Mouse (Mus musculus) retina, postnatal 7 days (tissue): Measurements from ENCODE around the gene BC053393.
"Not testable (repeated sequence)": the region's sequence is repeated elsewhere in the genome, so short reads cannot be mapped to it uniquely, and the experiment has no call there.

ENCODE experiments used
- DNase-seq: peaks from one replicate; pipeline ENCODE4 v3.0.0-alpha.2; 2012; ENCODE audit warnings: low read depth, low spot score

The BC053393 gene

DNA sequence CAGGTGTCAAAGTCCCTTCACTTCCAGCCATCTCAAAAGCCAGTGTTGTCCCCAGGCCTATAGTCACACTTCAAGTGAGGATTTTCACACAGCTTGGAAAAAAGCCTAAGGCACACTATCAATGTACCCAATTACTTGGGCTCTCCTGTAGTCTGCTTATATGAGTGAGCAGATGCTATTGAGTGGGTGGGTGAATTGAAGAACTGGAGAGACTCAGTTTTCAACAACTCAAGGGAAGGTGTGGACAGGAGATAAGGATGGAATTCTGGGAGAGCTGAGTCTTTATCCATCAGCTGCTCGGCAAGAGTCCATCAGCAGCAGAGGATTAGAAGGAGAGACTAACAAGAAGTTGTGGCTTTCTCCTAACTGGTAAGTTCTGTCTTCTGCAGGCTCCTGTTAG, at the start of gene BC053393:
BC053393 (plus strand) TSS at position 210 of the 400 bp plus-strand sequence.
- no peak for DNase-seq

DNA sequence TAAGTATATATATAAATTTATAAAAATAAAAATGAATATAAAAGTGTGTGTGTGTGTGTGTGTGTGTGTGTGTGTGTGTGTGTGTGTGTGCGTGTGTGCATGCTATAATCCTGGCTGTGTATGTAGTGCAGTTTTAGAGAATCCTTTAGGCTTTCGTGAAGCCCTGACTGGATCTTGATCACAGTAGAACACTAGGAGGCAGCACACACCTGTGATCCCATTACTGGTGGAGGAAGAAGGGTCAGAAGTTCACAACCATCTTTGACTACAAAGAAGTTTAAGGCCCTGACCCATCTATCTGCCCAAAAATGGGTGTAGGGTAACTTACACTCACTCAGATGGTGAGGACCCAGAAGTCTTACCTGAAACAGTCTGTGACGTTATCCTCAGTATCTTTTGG, 48.6 kb upstream of the BC053393 start:
- DNase-seq = no peak

GRCm38 (mm10) chr11:46523912-46524311, 47.4 kb upstream of the BC053393 start, which contains the start of gene Gm12169:
Gene Gm12169 (plus strand): TSS chr11:46524212.
- no peak for DNase-seq

DNA sequence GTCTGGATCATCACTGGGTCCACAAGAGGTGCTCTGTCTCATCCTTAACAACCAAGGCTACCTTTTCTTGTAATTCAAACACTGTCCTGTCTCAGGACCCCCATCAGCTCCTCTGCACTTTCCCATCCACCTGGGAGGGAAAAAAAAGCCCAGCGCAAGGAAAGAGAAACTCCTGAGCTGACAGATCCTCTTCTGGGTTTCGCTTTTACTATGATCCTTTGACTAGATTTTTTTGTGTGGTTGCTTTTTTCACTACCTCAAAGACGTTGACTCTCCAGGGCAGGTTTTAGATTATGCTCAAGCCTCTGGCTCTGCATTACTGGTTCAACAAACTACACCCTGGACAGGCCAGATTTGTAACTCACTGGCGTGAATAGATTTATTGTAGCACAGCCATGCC, 41.2 kb upstream of the BC053393 start:
- no peak for DNase-seq

GRCm38 (mm10) chr11:46536978-46537377, 34.4 kb upstream of the BC053393 start:
- no peak for DNase-seq

- DNase-seq = no peak
Observed at GRCm38 (mm10) chr11:46543530-46543929, 27.8 kb upstream of the BC053393 start.

- DNase-seq = no peak
Observed at GRCm38 (mm10) chr11:46549721-46550120, 21.6 kb upstream of the BC053393 start.

DNA sequence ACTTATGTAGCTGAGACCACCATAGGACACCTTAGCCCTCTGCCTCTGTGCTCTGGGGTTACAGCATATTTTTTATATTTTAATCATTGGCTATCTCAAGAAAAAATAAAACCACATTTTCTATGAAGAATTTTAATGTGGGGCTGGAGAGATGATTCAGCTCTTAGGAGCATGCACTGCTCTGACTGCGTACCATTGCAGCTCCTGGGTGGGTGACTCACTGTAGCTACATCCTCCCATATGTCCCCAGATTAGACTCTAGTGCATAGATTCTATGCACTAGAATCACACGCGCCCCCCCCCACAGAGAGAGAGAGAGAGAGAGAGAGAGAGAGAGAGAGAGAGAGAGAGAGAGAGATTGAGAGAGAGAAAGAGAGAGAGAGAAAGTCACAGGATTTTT, 18.6 kb upstream of the BC053393 start:
- DNase-seq = no peak

GRCm38 (mm10) chr11:46561096-46561495, 10.2 kb upstream of the BC053393 start:
- DNase-seq = no peak

DNA sequence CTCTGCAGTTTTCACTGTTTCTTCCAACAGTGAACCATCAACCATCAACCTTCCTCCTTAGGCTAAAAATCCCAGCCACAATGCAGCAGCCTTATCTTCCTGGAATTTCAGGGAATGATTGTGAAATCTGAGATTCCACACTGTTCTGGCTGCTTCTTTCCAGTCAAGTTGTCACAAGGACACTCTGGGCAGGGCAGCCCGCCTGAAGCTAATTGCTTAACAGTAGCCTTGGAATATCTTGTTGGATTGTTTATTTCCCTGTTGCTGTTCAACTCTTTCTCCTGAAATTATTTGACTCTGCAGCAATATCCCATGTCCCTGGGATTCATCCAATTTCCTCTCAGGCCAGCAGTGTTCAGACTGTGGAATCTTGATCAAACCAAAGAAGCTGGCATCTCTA, 6.7 kb upstream of the BC053393 start:
- DNase-seq = no peak

DNA sequence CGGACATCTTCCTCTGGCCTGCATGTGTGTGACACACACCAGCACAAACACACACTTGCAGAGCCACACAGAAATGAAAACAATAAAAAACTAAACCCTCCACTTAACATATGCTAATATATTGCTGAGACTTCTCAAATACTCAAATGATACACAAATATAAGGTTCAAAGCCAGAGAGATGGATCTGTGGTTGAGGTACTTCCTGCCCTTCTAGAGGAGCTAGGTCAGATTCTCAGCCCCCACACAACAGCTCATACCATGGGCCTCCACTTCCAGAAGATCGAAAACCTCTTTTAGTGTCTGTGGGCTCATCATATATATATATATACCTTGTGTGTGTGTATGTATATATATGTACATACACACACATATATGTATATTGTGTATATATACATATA, 5.4 kb upstream of the BC053393 start:
- DNase-seq = no peak

DNA sequence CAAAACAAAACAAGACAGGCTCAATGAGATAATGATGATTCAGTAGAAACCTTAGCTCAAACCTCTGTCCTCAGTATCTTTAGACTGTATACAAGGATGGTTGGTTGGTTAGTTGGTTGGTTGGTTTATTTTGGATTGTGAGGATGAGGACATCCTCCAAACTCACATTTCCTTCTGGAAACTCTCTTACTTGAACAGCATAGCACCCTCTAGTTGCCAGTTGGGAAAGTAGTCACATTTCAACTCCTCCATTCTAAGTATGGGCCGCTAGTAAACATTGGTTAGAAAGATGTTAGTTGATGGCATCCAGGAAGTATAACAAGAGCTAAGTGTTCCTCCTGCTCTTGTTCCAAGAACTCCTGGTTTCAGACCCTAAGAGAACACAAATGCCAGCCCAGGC, 2.2 kb upstream of the BC053393 start:
- no peak for DNase-seq

GRCm38 (mm10) chr11:46578771-46579281, 7.5 kb downstream of the BC053393 start:
- no peak for DNase-seq

DNA sequence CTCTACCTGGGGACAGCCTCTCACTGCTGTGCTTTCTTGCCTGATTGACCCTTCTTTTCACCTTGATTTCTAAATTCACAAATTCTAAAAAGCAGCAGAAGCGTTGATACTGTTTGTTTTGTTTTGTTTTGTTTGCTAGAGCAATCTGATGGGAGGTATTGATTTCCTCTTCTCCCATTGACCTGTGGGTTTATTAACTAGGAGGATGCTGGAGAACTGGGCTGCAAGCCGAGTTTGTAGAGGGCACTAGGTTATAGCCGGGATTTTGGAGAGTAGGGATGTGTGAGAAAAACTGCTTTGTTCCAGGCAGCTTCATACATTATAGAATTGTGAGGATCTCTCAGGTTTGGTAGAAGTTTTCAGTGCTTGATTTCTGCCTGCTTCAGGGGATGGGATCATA, 9.1 kb downstream of the BC053393 start:
- DNase-seq = no peak

- DNase-seq = no peak
Observed at GRCm38 (mm10) chr11:46582741-46583140, 11.4 kb downstream of the BC053393 start.

GRCm38 (mm10) chr11:46592416-46592815, 21.1 kb downstream of the BC053393 start:
- DNase-seq = no peak

DNA sequence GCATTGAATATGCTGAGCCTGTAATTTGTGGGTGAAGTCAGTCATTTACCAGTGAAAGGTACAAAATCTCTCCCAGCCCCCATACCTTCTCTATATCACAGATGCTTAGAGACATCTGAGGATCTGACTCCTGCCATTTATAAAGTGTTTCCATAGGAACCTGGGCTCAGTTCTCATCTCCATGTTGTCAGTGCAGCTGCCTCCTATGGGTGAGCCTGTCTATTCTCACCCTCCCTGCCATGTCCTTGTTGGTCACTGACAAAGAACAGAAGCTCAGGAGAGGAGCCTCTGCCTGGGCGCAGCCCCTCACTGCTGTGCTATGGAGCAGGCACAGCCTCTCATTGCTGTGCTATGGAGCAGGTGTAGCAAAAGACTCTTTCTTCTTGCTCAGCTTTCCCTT, 48.6 kb downstream of the BC053393 start:
- no peak for DNase-seq

DNA sequence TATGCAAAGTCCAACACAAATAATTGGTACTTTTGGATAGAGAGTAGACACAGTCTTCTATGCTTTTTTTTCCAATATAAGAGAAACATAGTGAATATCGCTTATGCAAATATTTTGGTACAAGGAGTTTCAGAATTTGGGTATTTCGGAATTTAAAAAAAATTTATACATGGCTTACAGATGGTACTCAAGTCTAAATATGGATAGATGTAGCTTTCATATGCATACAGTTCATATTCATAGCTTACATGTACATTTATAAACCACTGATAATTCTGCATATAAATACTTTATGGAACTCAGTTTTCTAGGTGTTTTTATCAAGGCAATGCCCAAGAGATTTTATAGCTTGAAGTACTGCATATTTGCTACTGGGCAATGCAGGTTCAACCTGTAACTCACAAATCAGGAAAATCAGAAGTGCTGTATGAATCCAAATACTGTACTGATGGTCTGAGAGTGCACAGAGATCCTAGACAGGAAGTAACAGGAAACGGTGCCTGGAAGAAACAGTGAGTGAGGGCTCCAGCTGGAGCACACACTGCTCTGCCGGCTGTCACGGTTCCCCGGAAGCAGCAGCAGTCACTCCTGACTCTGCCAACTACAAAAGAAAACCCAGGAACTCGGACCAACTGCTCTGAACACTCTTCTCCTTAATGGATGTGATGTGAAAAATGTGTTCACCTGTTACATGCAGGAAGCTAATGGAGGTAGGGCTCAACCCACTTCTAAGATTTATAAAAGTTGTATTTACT, 49.3 kb downstream of the BC053393 start:
- DNase-seq = no peak

DNA sequence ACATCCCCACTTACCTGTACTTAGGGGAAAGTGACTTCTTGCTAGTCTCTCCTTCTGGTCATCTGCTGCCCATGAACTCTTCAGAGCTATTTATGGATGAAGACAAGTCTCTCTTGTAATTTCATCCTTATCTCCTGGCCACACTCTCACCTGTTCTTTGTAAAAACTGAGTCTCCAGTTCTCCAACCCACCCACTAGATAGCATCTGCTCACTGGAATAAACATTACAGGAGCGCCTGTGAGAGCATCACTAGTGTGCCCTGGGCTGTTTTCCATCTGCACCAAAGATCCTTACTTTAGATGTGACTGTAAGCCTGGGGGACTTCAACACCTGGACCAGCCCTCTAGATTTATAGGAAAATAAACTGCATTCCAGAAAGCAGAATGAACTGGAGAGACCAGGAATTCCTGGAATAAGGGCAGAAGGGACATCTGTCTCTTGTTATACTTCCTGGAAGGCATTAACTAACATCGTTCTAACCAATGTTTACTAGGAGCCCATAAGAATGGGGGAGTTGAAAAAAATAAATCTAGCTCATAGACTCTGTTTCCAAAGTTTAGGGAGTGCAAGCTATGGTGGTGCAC, 58.0 kb downstream of the BC053393 start, which contains the start of gene Dppa1:
Dppa1 (minus strand) TSS at position 51 of the 585 bp plus-strand sequence.
- DNase-seq = no peak

DNA sequence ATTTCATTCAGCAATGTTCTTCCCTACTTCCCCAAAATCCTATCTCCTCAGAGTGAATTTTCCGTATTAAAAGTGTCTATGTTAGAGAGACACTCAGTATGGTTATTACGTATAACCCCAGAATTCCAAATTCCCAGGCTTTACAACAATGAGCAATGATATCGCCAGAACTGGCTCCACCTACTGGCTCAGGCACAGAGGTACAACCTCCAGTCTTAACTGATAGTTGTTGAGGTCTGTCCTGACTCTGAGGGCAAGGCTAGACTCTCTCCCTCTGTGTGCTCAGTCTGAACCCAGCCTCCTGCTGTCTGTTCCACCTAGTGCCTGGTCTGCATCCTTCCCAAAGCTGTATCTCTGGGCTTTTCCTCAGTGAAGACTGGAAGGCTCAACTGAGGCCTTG, 60.3 kb downstream of the BC053393 start:
- DNase-seq = no peak

DNA sequence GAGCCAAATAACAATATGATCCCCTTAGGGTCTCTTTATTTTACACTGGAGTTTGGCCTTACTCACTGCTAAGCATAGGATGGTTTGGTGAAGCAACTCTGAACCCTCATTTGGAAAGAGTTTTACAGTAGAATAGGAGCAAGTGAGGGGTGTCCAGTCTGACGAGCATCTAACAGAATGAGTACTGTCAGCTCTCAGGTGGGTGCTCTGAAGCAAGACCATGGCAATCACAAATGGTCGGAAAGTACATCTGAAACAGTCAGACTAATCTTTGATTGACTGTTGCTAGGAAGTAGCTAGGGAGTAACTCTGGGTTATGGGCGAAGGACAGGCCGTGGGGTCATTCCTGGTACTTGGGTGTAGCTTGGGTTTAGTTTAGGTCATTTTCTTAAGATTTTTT, 64.2 kb downstream of the BC053393 start:
- DNase-seq = not testable (repeated sequence)

GRCm38 (mm10) chr11:46636568-46636967, 65.2 kb downstream of the BC053393 start:
- DNase-seq = no peak
